Mouse (Mus musculus): ENCODE data around the gene Adgrl1.

Adgrl1 gene

GRCm38 (mm10) chr8:83901566-83902485 lies 1.9 kb downstream of the Adgrl1 start:
- 14% methylated on average over 14 of the region's 14 CpGs for WGBS

GRCm38 (mm10) chr8:83902961-83903666 lies 3.2 kb downstream of the Adgrl1 start:
- WGBS, result 21% methylated on average over 13 of the region's 13 CpGs

- WGBS, result 21% methylated on average over 6 of the region's 6 CpGs
Observed at GRCm38 (mm10) chr8:83908583-83908982, 8.7 kb downstream of the Adgrl1 start.

GRCm38 (mm10) chr8:83909311-83909710 lies 9.4 kb downstream of the Adgrl1 start:
- 39% methylated on average over 8 of the region's 8 CpGs for WGBS

- WGBS, result 65% methylated on average over 5 of the region's 5 CpGs
Observed at GRCm38 (mm10) chr8:83911809-83912731, 12.2 kb downstream of the Adgrl1 start.

GRCm38 (mm10) chr8:83914232-83914631 lies 14.3 kb downstream of the Adgrl1 start:
- 51% methylated on average over 3 of the region's 3 CpGs for WGBS

GRCm38 (mm10) chr8:83914860-83915259 lies 15.0 kb downstream of the Adgrl1 start:
- 27% methylated on average over 5 of the region's 5 CpGs for WGBS

GRCm38 (mm10) chr8:83916015-83916414 lies 16.1 kb downstream of the Adgrl1 start:
- 25% methylated on average over 5 of the region's 5 CpGs for WGBS

- WGBS, result 44% methylated on average over 6 of the region's 6 CpGs
Observed at GRCm38 (mm10) chr8:83917566-83917965, 17.7 kb downstream of the Adgrl1 start.

- 25% methylated on average over 3 of the region's 3 CpGs for WGBS
Observed at GRCm38 (mm10) chr8:83921558-83921957, 21.7 kb downstream of the Adgrl1 start.

- WGBS, result 86% methylated on average over 8 of the region's 8 CpGs
Observed at GRCm38 (mm10) chr8:83922727-83923126, 22.8 kb downstream of the Adgrl1 start.

GRCm38 (mm10) chr8:83924585-83924984 lies 24.7 kb downstream of the Adgrl1 start:
- WGBS, result 90% methylated on average over 5 of the region's 5 CpGs

- 58% methylated on average over 7 of the region's 7 CpGs for WGBS
Observed at GRCm38 (mm10) chr8:83926266-83926665, 26.4 kb downstream of the Adgrl1 start.

- whole genome bisulfite sequencing, result 84% methylated on average over 5 of the region's 5 CpGs
Observed at GRCm38 (mm10) chr8:83934222-83934621, 34.3 kb downstream of the Adgrl1 start.

- 58% methylated on average over 2 of the region's 2 CpGs for WGBS
Observed at GRCm38 (mm10) chr8:83934994-83935393, 35.1 kb downstream of the Adgrl1 start.

- 87% methylated on average over 8 of the region's 8 CpGs for WGBS
Observed at GRCm38 (mm10) chr8:83935435-83935834, 35.5 kb downstream of the Adgrl1 start.

GRCm38 (mm10) chr8:83937645-83938044 lies 37.7 kb downstream of the Adgrl1 start:
- WGBS, result 85% methylated on average over 7 of the region's 7 CpGs

GRCm38 (mm10) chr8:83938330-83938729 lies 38.4 kb downstream of the Adgrl1 start:
- WGBS, result 94% methylated on average over 15 of the region's 15 CpGs

- 64% methylated on average over 6 of the region's 6 CpGs for WGBS
Observed at GRCm38 (mm10) chr8:83941066-83941677, 41.3 kb downstream of the Adgrl1 start.

GRCm38 (mm10) chr8:83942446-83942845 lies 42.5 kb downstream of the Adgrl1 start:
- 16% methylated on average over 1 of the region's 1 CpGs for WGBS

- 62% methylated on average over 3 of the region's 3 CpGs for WGBS
Observed at GRCm38 (mm10) chr8:83945540-83945939, 45.6 kb downstream of the Adgrl1 start.

All from cerebral cortex, adult 2 months (tissue).